Mouse (Mus musculus): ENCODE results near the gene D11Wsu47e. TPM values are rescaled to one million over a fixed set of nuclear protein-coding genes. Genes with fewer than 3 reads are reported as not detected.

Gene D11Wsu47e
- total RNA-seq, 2 experiments from 2014 or later, result 7.0 to 7.8 TPM

GRCm38 (mm10) chr11:113666205-113666604 lies 18.0 kb upstream of the D11Wsu47e start:
- no peak for DNase-seq

GRCm38 (mm10) chr11:113666648-113667047 lies 17.6 kb upstream of the D11Wsu47e start:
- no peak for DNase-seq

GRCm38 (mm10) chr11:113667122-113667521 lies 17.1 kb upstream of the D11Wsu47e start:
- no peak for DNase-seq

GRCm38 (mm10) chr11:113667704-113668103 lies 16.5 kb upstream of the D11Wsu47e start:
- DNase-seq, result no peak

- DNase-seq, result no peak
Measured at GRCm38 (mm10) chr11:113668857-113669256, 15.4 kb upstream of the D11Wsu47e start.

- DNase-seq, result no peak
Measured at GRCm38 (mm10) chr11:113669711-113670110, 14.5 kb upstream of the D11Wsu47e start.

- peak in 1 of 2 experiments; percentile 25 for DNase-seq
Measured at GRCm38 (mm10) chr11:113673614-113674013, 10.6 kb upstream of the D11Wsu47e start.

GRCm38 (mm10) chr11:113674595-113674994 lies 9.6 kb upstream of the D11Wsu47e start:
- no peak for DNase-seq

GRCm38 (mm10) chr11:113676847-113677246 lies 7.4 kb upstream of the D11Wsu47e start:
- DNase-seq, result no peak

GRCm38 (mm10) chr11:113677378-113677777 lies 6.8 kb upstream of the D11Wsu47e start:
- no peak for DNase-seq

GRCm38 (mm10) chr11:113678373-113678772 lies 5.8 kb upstream of the D11Wsu47e start:
- DNase-seq, result no peak

GRCm38 (mm10) chr11:113680954-113681353 lies 3.3 kb upstream of the D11Wsu47e start:
- no peak for DNase-seq

GRCm38 (mm10) chr11:113681979-113682378 lies 2.2 kb upstream of the D11Wsu47e start:
- no peak for DNase-seq

- DNase-seq, result peak; percentile 42 to 50
Measured at GRCm38 (mm10) chr11:113682897-113683626, 1.1 kb upstream of the D11Wsu47e start.

GRCm38 (mm10) chr11:113683627-113683956 lies 620 bp upstream of the D11Wsu47e start:
- no peak for DNase-seq

- DNase-seq, result no peak
Measured at GRCm38 (mm10) chr11:113684707-113685426, 655 bp downstream of the D11Wsu47e start.

- DNase-seq, result no peak
Measured at GRCm38 (mm10) chr11:113687031-113687430, 2.8 kb downstream of the D11Wsu47e start.

GRCm38 (mm10) chr11:113690506-113690905 lies 6.3 kb downstream of the D11Wsu47e start:
- DNase-seq, result no peak

- no peak for DNase-seq
Measured at GRCm38 (mm10) chr11:113691318-113691717, 7.1 kb downstream of the D11Wsu47e start.

- no peak for DNase-seq
Measured at GRCm38 (mm10) chr11:113691851-113692250, 7.6 kb downstream of the D11Wsu47e start.

GRCm38 (mm10) chr11:113697571-113697970 lies 13.4 kb downstream of the D11Wsu47e start:
- DNase-seq, result no peak

- DNase-seq, result peak in 1 of 2 experiments; percentile 62
Measured at GRCm38 (mm10) chr11:113698013-113698545, 13.9 kb downstream of the D11Wsu47e start.

GRCm38 (mm10) chr11:113699643-113700042 lies 15.4 kb downstream of the D11Wsu47e start:
- no peak for DNase-seq
